Mouse (Mus musculus) E14TG2a.4 (cell line): ENCODE results near the gene Stambpl1.
"Not testable (repeated sequence)": the region's sequence is repeated elsewhere in the genome, so short reads cannot be mapped to it uniquely, and the experiment has no call there.

Experiments
- H3K27me3 ChIP-seq: 2 replicates; pipeline ENCODE4 v1.6.1; 2014; ENCODE audit warnings: low read length, control low read depth; ENCODE audit not compliant: insufficient read depth
- H3K36me3 ChIP-seq: 2 replicates; pipeline ENCODE4 v1.6.1; 2014; ENCODE audit warnings: low read length, control low read depth; ENCODE audit not compliant: insufficient read depth
- H3K4me1 ChIP-seq: replicated peaks from 2 replicates; pipeline ENCODE4 v1.6.1; 2014; ENCODE audit warnings: low read depth, low read length, control low read depth
- H3K4me3 ChIP-seq: replicated peaks from 2 replicates; pipeline ENCODE4 v1.5.1; 2014; ENCODE audit warnings: mild to moderate bottlenecking, low read length
- H3K9me3 ChIP-seq: 2 replicates; pipeline ENCODE4 v1.6.1; 2014; ENCODE audit warnings: low read length, control low read depth
- CTCF ChIP-seq: conservative IDR thresholded peaks from 2 replicates; pipeline ENCODE4 v1.5.1; 2014; ENCODE audit warnings: low read length
- NANOG ChIP-seq: IDR thresholded peaks from 2 replicates; pipeline ENCODE4 v1.6.1; 2014; ENCODE audit warnings: borderline replicate concordance, low read length, mixed read lengths
- POU5F1 ChIP-seq: IDR thresholded peaks from 2 replicates; pipeline ENCODE4 v1.6.1; 2014; ENCODE audit warnings: low read length, borderline replicate concordance

Gene Stambpl1

DNA sequence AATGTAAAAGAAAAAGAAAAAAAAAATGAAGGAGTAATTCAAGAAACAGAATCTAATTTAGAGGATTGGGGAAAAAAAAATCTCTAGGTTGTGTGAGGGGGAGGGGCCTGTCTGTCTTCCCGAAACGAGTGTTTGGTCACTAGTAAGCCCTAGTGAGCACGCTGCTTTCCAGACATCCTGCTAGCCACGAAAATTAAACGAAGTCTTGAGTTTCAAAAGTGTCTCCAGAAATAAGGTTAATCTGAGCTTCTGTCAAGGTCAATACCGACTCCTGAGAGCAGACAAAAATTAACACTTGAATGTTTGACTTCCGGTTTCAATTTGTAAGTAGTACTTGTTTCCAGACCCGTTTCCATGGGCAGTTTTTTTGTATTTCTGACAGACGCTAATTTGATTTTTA is 1.1 kb downstream of the Stambpl1 start:
- H3K4me3 ChIP-seq = peak overlapping the region; percentile 85
- H3K27me3 ChIP-seq = peaks cover 19% of the 10 kb centered on the region; the same call in 1 of the 2 replicates
- H3K4me1 ChIP-seq = peaks cover 67% of the 10 kb centered on the region
- no peaks in the 10 kb centered on the region for H3K9me3 ChIP-seq
- H3K36me3 ChIP-seq = no peaks in the 10 kb centered on the region
- TF ChIP-seq NANOG = no peak
- no peak for TF ChIP-seq CTCF
- TF ChIP-seq POU5F1 = no peak

DNA sequence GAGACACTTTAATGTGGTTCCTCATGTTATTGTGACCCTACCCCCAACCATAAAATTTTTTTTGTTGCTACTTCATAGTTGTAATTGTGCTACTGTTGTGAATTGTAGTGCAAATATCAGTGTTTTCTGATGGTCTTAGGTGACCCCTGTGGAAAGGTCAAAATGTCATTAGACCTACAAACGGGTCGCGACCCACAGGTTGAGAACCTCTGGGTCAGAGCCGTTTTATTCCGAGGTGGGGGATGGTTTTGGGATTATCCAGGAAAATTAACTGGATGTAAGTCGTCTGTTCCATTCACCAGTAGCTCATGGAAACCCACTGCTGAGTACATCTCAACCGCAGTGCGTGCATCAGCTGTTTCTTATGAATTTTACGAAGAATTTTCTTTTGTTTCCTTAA is 1.7 kb downstream of the Stambpl1 start:
- no peak for TF ChIP-seq POU5F1
- no peaks in the 10 kb centered on the region for H3K9me3 ChIP-seq

GRCm38 (mm10) chr19:34194132-34194745 is 2.2 kb downstream of the Stambpl1 start:
- Histone ChIP-seq H3K4me1 (peaks cover 67% of the 10 kb centered on the region), H3K36me3 (no peaks in the 10 kb centered on the region), H3K4me3 (no peak overlapping the region), H3K27me3 (peaks cover 19% of the 10 kb centered on the region; the same call in 1 of the 2 replicates), H3K9me3 (no peaks in the 10 kb centered on the region)
- TF ChIP-seq CTCF = no peak
- TF ChIP-seq NANOG = no peak
- TF ChIP-seq POU5F1 = no peak

More for the DNA sequence above, 1.7 kb downstream of the Stambpl1 start:
- H3K27me3 ChIP-seq = peaks cover 19% of the 10 kb centered on the region; the same call in 1 of the 2 replicates
- H3K4me1 ChIP-seq = peaks cover 67% of the 10 kb centered on the region
- no peak overlapping the region for H3K4me3 ChIP-seq
- H3K36me3 ChIP-seq = no peaks in the 10 kb centered on the region

GRCm38 (mm10) chr19:34195031-34195430 is 3.0 kb downstream of the Stambpl1 start:
- Histone ChIP-seq H3K9me3 (no peaks in the 10 kb centered on the region), H3K36me3 (no peaks in the 10 kb centered on the region), H3K27me3 (peaks cover 15% of the 10 kb centered on the region; the same call in 1 of the 2 replicates), H3K4me3 (no peak overlapping the region), H3K4me1 (peaks cover 67% of the 10 kb centered on the region)
- no peak for TF ChIP-seq POU5F1
- no peak for TF ChIP-seq CTCF
- no peak for TF ChIP-seq NANOG

DNA sequence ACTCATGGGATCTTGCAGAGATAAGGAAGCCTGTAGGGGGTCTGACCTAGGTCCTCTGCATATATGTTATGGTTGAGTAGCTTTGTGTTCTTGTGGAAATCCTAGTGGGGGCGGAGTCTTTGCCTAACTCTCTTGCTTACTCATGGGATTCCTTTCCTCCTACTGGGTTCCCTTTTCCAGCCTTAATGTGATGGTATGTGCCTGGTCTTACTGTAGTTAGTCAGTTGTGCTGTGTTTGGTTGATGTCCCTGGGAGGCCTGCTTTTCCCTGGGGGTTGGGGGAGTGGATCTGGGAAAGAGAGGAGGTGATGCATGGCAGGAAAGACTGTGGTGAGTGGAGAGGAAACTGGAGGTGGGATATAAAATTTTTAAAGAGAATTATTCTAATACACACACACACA is 6.0 kb downstream of the Stambpl1 start:
- no peaks in the 10 kb centered on the region for H3K36me3 ChIP-seq
- H3K4me1 ChIP-seq = peaks cover 51% of the 10 kb centered on the region
- H3K27me3 ChIP-seq = no peaks in the 10 kb centered on the region
- no peaks in the 10 kb centered on the region for H3K9me3 ChIP-seq
- H3K4me3 ChIP-seq = no peak overlapping the region
- TF ChIP-seq NANOG (no peak), CTCF (no peak), POU5F1 (no peak)

DNA sequence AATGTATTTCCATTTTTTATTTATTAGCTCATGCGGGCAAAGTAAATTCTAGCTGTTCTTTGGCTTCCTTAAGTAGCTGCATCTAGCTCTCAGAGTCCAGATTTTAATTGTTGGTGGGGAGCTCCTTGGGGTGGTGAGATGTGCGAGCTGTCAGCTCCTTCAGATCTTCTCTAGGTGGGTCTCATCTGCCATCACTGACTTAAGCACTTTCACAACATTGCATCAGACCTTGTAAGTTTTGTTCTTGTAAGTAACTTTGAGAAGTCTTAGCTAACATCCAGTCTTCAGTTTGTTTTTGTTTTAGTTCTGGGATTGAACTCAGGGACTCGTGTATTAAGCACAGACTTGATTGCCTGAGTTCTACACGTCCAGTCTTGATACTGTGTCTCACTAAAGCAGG is 6.9 kb downstream of the Stambpl1 start:
- H3K9me3 ChIP-seq = no peaks in the 10 kb centered on the region
- TF ChIP-seq NANOG (no peak), POU5F1 (no peak), CTCF (no peak)
- H3K4me1 ChIP-seq = peaks cover 43% of the 10 kb centered on the region
- H3K36me3 ChIP-seq = no peaks in the 10 kb centered on the region
- H3K4me3 ChIP-seq = no peak overlapping the region
- no peaks in the 10 kb centered on the region for H3K27me3 ChIP-seq

DNA sequence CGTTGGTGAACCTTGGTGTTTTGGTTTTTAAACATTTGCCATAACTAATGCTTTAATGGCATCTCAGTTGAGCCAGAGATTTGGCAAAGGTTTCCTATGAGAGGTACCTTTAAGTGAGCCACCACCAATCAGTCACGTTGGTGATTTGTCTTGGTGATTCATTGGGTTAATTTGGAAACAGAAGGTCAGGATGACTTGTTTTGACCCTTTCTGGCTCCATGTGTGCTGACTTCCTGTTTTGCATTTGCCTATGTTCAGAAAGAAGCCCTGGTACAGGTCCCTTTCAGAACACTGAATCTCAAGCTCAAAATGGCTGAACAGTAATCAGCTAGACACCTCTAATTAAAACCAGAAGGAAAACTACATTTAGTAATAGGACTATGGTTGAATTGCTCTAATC is 7.5 kb downstream of the Stambpl1 start:
- H3K27me3 ChIP-seq = no peaks in the 10 kb centered on the region
- no peaks in the 10 kb centered on the region for H3K9me3 ChIP-seq
- TF ChIP-seq POU5F1 = no peak
- TF ChIP-seq NANOG = no peak
- no peak for TF ChIP-seq CTCF
- H3K36me3 ChIP-seq = no peaks in the 10 kb centered on the region
- H3K4me3 ChIP-seq = no peak overlapping the region
- peaks cover 37% of the 10 kb centered on the region for H3K4me1 ChIP-seq

DNA sequence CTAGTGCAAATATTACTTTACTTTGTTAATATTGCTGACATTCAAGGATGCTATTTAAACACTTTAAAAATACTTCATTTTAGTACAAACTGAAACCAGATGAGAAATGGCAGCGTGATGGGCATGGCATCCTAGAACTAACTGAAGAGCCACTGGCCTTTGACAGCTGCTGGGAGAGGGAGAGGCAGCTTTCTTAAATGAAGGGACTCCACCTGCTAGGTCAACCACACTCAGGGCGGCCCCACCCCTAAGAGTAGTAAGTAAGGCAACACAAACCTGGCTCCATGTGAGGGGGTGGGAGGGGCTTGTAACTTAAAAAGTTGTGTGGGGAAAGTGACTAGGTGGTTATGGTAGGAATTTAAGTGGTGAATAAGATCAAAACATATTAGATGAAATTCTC is 10.6 kb downstream of the Stambpl1 start:
- H3K4me1 ChIP-seq = peaks cover 10% of the 10 kb centered on the region
- H3K4me3 ChIP-seq = no peak overlapping the region
- no peaks in the 10 kb centered on the region for H3K27me3 ChIP-seq
- H3K36me3 ChIP-seq = no peaks in the 10 kb centered on the region
- TF ChIP-seq NANOG (no peak), CTCF (no peak), POU5F1 (no peak)
- no peaks in the 10 kb centered on the region for H3K9me3 ChIP-seq

- not testable (repeated sequence) for H3K36me3 ChIP-seq, H3K4me3 ChIP-seq, H3K9me3 ChIP-seq, H3K27me3 ChIP-seq
- peaks cover 27% of the 10 kb centered on the region for H3K4me1 ChIP-seq
These were observed 14.1 kb downstream of the Stambpl1 start for GRCm38 (mm10) chr19:34206128-34206527.
